Mouse (Mus musculus): Measurements from ENCODE around the gene Orc6.

The Orc6 gene

DNA sequence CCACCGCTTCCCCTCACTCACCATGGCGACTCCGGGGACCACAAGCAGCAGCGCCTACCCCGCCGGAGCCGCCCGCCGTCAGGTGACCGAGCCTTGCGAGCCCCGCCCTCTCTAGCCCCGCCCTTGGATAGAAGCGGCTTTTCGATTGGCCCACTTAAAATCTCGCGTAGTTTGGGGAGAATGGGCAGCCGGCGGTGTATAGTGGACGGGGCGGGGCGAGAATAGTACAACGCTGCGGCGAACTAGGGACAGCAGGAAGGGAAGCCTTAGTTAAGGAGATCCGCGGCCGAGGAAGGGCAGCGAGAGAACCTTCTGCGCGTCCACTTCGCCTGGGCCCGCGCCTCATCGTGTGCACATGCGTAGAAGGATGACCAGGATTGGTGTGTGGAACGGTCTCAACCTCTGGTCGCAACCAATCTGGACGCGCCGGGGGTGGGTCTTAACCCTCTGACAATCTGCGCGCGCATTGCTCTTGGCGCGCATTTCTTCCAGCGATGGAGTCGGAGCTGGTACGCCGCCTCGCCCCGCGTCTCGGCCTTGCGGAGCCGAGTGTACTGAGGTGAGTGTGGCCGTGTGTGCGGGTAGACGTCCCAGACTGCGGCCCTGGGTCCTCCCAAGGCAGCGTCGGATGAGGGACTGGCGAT is at the start of gene Orc6, which contains the start of gene Vps35:
Orc6 (plus strand) TSS at position 199 of the 644 bp plus-strand sequence.
Vps35 (minus strand) TSS at position 369 of the 644 bp plus-strand sequence.
- TF ChIP-seq GATA4 (IDR thresholded peaks at IDR 0.05; ENCODE audit: insufficient replicate concordance, low read length), result no peak; the same call in 1 of the 2 replicates

DNA sequence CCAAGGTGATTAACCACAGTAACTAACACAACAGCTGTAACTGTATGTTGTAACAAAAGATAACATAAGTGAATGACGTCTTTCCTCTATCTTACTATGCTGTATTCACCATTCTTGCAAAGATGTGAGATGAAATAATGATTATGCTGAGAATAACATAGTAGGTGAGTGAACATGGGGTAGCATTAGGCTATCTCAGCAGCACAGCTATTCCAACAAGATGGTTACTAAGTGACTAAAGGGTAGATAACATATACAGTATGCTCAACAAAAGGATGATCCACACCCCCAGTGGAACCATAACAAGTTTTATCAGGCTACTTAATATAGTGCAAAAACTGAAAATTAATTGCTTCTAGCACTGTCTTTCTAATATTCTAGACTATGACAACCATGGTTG is 12.6 kb upstream of the Orc6 start:
- TF ChIP-seq GATA4 (IDR thresholded peaks at IDR 0.05; ENCODE audit: insufficient replicate concordance, low read length), result no peak

DNA sequence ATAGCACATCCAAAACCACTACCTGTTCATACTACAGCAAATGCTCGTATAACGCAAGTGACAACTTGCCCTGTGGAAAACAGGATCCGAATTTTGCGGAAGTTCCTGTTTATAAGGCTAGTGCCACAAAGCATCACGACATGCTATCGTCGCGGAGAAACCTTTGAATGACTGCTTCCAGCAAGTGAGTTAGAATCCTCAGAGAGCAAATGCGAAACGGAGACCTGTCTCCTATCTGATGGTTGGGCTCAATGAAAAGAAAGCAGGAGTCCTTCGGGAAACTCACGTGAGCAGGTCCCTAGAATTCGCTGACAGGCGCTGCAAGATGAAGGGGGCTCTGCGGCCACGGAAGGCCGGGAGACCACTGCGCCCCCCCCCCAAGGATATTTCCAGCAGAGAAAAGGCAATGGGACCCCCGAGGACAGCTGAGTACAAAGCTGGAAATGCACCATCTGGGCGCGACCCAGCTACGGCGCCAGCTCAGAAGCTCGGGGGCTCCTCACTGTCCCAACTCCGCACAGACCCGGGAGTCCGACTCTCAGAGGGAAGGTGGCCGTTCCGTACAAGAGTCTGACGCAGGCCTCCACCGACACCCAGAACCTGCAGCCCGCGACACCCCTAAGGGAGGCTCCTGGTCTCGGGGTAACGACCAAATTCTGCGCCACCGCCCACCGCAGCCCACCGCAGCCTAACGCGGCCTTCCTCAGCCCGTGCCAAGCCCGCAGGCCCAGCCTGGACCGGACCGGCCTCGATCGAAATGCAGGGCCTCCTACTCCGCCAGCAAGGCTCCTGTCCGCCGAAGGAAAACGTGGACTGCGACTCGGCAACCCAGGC is 615 bp upstream of the Orc6 start:
- TF ChIP-seq GATA4 (IDR thresholded peaks at IDR 0.05; ENCODE audit: insufficient replicate concordance, low read length), result no peak

- TF ChIP-seq GATA4 (IDR thresholded peaks at IDR 0.05; ENCODE audit: insufficient replicate concordance, low read length), result no peak
Observed at GRCm38 (mm10) chr8:85301941-85302340, 2.5 kb downstream of the Orc6 start.

DNA sequence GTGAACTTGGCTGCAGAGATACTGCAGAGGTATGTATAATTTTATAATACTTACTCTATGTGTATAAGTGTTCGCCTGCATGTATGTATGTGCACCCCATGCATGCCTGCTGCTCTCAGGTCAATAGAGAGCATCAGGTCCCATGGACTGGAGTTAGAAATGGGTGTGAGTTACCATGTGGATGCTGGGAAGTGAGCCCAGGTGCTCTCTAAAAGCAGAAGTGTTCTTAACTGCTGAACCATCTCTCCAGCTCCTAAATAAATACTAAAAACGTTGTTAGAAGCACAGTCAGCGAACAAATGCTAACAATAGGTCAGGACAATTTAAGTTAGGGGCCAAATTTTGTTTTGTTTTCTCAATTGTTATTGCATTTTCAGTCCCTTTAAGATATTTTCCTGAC is 3.5 kb downstream of the Orc6 start:
- no peak for TF ChIP-seq GATA4 (IDR thresholded peaks at IDR 0.05; ENCODE audit: insufficient replicate concordance, low read length)

- no peak for TF ChIP-seq GATA4 (IDR thresholded peaks at IDR 0.05; ENCODE audit: insufficient replicate concordance, low read length)
Observed at GRCm38 (mm10) chr8:85303531-85303930, 4.1 kb downstream of the Orc6 start.

GRCm38 (mm10) chr8:85308564-85308963 is 9.1 kb downstream of the Orc6 start:
- TF ChIP-seq GATA4 (IDR thresholded peaks at IDR 0.05; ENCODE audit: insufficient replicate concordance, low read length), result no peak

GRCm38 (mm10) chr8:85311743-85312142 is 12.3 kb downstream of the Orc6 start:
- no peak for TF ChIP-seq GATA4 (IDR thresholded peaks at IDR 0.05; ENCODE audit: insufficient replicate concordance, low read length)

DNA sequence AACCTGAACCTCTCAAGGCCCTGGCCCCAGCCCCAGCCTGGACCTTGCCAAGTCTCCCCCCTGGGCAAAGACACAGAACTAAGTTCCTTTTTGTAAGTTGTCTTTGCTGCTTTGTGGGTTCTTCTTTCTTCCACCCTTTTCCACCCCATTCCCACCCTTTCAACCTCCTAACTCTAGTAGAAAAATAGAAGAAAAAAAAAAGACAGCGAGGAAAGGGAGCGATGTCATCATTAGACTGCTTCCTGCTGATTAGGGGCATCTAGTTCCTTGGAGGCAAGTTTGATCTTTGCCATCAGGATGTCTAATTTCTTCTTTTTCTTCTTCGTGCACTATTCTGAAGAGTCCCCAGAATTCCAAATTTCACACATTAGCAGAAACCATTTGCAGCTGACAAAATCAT is 13.6 kb downstream of the Orc6 start:
- TF ChIP-seq GATA4 (IDR thresholded peaks at IDR 0.05; ENCODE audit: insufficient replicate concordance, low read length), result no peak

DNA sequence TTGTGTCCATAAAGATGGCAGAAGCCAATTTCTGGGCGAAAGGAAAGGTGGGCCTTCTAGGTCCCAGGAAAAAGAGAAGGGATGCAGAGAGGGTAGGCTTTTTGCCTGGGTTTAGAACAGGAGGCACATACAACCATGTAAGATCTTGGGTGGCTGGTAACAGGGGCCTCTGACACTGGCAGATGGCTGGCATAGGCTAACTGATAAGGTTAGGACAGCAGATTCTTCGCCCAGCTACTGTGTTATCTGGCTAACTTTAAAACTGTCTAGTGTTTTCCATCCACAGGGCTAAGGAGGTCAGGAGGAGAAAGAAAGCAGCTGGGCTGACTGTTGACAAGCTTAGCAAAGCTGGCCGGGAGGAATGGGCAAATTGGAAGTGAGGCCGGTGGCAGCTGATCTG is 19.1 kb downstream of the Orc6 start:
- TF ChIP-seq GATA4 (IDR thresholded peaks at IDR 0.05; ENCODE audit: insufficient replicate concordance, low read length), result no peak

DNA sequence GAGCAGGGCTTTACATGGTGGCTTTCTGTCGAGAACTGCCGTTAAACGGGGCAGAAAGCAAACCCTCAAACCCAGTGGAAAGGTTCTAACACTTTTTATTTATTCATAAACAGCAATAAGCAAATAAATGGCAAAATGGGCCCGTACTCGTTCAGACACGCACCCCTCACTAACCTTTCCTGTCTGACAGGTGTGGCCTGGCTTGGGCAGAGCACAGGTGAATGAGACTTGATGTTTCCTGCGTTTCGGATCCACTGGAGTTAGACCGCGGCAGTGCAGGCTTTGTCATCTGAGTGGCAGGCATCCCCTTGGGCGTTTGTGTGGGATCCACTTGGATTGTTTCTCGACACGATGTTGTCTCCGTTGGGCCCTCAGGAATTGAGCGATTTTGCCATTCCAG is 22.5 kb downstream of the Orc6 start:
- no peak for TF ChIP-seq GATA4 (IDR thresholded peaks at IDR 0.05; ENCODE audit: insufficient replicate concordance, low read length)

GRCm38 (mm10) chr8:85323084-85323483 is 23.7 kb downstream of the Orc6 start:
- no peak for TF ChIP-seq GATA4 (IDR thresholded peaks at IDR 0.05; ENCODE audit: insufficient replicate concordance, low read length)

- TF ChIP-seq GATA4 (IDR thresholded peaks at IDR 0.05; ENCODE audit: insufficient replicate concordance, low read length), result no peak
Observed at GRCm38 (mm10) chr8:85327036-85327435, 27.6 kb downstream of the Orc6 start.

- TF ChIP-seq GATA4 (IDR thresholded peaks at IDR 0.05; ENCODE audit: insufficient replicate concordance, low read length), result no peak
Observed at GRCm38 (mm10) chr8:85329506-85329905, 30.1 kb downstream of the Orc6 start.

DNA sequence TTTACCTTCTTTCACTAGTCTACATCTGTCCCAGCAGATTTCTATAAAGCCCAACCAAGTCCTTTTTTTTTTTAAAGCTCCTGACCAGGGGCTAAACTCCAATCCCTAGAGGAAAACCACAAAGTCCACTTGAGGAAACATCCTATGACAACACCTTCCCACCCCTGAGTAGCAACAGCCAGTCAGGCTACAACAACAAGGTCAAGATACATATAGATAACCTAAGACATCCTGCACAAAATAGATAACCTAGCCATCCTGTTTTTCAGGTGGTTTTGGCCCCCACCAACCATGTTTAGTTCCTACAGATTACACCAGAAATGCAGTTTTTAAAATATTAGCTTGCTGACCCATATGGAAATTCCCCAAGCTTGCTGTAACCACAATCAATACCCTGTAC is 35.7 kb downstream of the Orc6 start:
- TF ChIP-seq GATA4 (IDR thresholded peaks at IDR 0.05; ENCODE audit: insufficient replicate concordance, low read length), result no peak

- TF ChIP-seq GATA4 (IDR thresholded peaks at IDR 0.05; ENCODE audit: insufficient replicate concordance, low read length), result no peak
Observed at GRCm38 (mm10) chr8:85336211-85336933, 36.9 kb downstream of the Orc6 start.
